Mouse (Mus musculus) gastrocnemius, postnatal 25 days (tissue): ENCODE results near the gene Castor1. TPM values are rescaled to one million over a fixed set of nuclear protein-coding genes. Genes with fewer than 3 reads are reported as not detected.
"Not testable (repeated sequence)": the region's sequence is repeated elsewhere in the genome, so short reads cannot be mapped to it uniquely, and the experiment has no call there.

Source experiments
- DNase-seq: peaks from one replicate; pipeline ENCODE4 v3.0.0; 2022
- long read RNA-seq, 2 experiments: library from polyadenylated mRNA; stranded (forward); transcript quantifications; one replicate each; pipeline ENCODE4 v2.0.0; 2021
- total RNA-seq, 2 experiments: library from RNA; stranded (reverse); gene quantifications; 1 replicate in 1 of 2; 2 replicates in 1 of 2; pipeline ENCODE4 v1.2.3; 2021

Gene Castor1
- total RNA-seq = 1 to 10 TPM; 1.8 to 4.4 TPM
- long read RNA-seq, experiment 1 = 0 reads
- long read RNA-seq, experiment 2, partial matches to known transcripts = 0 of 3 reads
- long read RNA-seq, experiment 2, other reads (novel, unspliced or antisense) = 0 of 3 reads

GRCm38 (mm10) chr11:4217914-4218629 lies at the start of gene Castor1:
TSS of gene Castor1 (plus strand) at chr11:4218225.
- DNase-seq = peak; percentile 92

GRCm38 (mm10) chr11:4174586-4174985 lies 43.4 kb upstream of the Castor1 start:
- peak; percentile 88 for DNase-seq

DNA sequence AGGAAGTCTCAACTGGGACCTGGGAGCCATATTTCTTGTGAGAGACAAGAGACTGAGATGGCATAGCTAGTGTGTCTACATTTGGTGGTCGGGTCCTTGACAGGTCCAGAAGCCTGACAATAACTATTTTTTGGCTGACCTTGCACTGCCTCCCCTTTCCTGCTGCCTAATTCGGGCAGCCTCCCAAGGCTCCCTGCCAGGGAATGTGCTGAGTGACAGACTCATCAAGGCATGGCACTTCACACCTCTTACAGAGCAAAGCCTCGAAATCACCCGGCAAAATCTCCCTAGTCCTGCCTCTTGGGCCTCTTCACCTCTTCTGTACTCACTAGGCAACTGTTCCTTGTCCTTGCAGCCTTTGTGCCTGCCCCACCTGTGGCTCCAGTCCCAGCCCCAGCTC lies 40.3 kb upstream of the Castor1 start:
- DNase-seq = no peak

DNA sequence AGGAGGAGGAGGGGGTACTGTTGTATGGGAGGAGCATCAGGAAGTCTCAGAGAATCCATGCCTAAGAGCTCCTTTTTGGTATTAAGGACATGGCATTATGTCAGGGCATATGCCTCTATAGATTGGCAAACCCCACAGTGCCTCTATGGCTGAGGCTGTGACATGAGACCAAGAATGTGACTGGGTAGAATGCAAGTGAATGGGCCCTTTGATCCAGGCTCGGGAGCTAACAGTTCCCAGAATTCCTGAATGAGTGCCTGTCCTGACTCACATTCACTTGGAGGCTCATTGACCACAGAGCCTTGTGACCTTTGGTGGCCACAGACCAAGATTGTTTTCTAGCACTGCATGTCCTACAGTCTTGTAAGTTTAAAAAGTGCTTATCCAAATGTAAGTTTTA lies 36.0 kb upstream of the Castor1 start:
- no peak for DNase-seq

- no peak for DNase-seq
These were observed 34.5 kb upstream of the Castor1 start for GRCm38 (mm10) chr11:4183511-4183910.

DNA sequence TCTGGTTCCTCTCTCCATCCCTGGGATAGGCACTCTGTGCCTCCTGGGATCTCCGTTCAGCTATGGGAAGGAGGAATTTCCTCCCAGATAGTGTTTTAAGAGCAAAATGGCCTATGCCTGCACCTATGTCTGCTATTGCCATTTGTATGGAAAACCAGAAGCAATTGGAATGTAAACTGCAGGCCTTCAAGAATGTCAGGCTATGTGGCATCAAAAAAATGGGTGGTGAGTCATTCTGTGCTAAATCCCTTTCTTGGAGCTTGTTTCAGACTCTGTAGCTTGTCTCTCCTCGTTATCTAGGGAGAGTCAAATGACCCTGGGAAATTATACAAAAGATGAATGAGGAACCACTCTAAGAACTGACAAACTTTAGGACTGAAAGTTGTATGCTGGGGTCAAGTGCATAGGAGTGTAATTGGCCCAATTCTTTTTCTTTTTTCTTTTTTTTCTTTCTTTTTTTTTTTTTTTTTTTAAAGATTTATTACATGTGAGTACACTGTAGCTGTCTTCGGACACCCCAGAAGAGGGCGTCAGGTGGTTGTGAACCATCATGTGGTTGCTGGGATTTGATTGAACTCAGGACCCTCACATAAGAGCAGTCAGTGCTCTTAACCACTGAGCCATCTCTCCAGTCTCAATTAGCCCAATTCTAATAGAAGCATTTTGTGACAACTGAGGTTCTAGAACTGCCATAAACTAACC lies 33.6 kb upstream of the Castor1 start:
- DNase-seq = no peak

DNA sequence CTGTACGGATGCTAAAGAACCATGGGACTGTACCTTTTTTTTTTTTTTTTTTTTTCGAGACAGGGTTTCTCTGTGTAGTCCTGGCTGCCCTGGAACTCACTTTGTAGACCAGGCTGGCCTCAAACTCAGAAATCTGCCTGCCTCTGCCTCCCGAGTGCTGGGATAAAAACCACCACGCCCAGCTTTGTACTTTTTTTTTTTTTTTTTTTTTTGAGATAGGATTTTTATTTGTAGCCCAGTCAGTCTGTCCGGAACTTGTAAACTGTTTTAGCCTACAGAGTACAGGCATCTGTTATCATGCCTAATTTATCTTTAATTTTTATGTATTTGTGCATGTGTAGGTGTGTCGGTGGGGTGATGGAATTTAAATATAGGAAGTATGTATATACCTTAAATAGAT lies 32.5 kb upstream of the Castor1 start:
- not testable (repeated sequence) for DNase-seq

GRCm38 (mm10) chr11:4186486-4187317 lies 31.3 kb upstream of the Castor1 start, which contains the start of gene Tbc1d10a:
TSS of gene Tbc1d10a (plus strand) at chr11:4186789.
- DNase-seq = peak; percentile 99

DNA sequence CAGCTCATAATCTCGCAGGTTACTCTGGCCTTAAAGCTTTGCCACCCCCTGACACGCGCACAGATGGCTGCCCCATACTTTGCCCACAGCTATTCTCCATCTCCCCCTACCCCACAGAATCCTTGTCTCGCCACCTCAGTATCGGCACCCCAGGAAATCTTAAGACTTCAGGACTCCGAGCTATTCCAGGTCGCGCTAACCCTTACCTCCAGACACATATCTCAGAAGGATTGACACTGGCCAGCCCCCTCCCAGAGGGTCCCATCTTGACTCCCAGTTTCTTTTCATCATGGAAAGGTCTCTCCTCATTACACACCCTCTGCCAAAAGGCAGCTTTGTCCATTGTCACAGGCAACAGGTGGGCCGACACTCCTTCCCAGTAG lies 30.7 kb upstream of the Castor1 start:
- no peak for DNase-seq

- no peak for DNase-seq
These were observed 28.8 kb upstream of the Castor1 start for GRCm38 (mm10) chr11:4189182-4189581.

GRCm38 (mm10) chr11:4190677-4191076 lies 27.3 kb upstream of the Castor1 start:
- DNase-seq = peak; percentile 53

DNA sequence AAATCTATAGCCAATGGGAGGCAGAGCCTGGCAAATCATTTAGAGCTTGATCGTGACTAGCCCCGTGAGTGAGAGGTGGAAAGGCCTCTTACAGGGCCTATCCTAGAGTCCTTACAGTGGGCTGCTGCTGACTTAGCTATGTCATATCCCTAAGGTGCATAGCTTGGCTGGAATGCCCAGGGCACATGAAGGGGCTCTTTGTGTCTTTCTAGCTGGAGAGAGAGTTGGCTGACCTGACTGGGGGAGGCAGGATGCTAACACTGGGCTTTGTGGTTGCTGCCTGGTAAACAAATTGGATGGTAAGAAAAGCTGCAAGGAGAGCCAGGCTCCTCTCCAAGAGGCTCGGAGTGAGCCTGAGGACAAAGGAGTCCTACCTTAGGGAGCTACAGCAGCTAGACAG lies 25.3 kb upstream of the Castor1 start:
- DNase-seq = no peak

DNA sequence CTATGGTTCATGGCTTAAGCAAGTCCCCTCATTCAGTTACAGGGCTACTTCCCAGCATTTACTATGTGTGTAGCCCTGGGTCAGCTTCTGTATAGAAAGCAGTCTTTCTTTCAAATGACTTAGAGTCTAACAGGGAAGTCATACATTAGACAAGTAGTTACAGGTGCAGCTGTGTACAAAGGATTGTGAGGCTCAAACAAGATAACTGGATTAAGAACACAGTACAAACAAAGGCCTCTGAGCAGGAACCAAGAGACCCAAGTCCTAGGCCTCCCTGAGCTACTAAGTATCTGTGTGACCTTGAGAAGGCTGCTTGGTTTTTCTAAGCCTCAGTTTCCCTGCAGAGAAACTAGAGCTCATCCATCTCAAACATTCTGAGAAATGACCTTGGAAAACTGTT lies 24.6 kb upstream of the Castor1 start:
- no peak for DNase-seq

DNA sequence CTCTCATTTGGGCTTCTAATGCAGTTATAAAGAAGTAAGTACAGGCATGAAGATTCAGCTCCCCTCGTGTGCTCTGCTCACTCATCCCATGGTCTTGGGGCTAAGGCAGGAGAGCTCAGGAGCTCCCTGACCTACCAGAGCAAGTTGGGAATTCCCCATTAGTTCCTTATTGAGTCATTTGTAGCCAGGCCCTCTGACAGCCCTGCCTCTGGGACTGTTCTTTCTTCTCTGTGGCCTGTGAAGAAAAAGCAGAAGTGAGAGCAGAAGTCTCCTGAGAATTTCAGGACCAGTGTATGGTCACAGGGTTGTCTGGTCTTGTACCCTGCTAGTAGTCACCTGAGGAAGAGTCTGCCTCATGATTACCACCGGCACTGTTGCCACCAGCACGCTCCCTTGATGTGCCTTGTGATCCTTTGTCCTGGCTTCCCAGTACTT lies 22.4 kb upstream of the Castor1 start:
- DNase-seq = no peak

GRCm38 (mm10) chr11:4196636-4197035 lies 21.4 kb upstream of the Castor1 start:
- DNase-seq = no peak

DNA sequence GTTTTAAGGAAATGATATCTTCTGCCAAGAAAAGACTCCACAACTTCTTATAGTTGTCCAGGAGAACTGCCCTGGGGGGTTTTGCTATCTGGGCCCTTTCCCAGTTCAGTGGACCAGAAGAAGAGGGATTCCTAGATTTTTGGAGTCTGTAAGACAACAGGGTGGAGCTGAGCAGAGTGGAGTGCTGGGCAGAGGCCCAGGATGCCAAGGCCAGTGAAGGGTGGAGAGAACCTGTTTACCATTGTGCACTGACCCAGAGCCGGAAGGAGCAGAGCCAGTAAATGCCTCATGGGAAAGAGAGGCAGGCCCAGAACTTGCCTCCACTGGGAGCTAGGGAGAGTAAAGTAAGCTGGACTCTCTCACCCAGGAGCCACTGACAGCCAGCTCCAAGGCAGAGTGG lies 20.3 kb upstream of the Castor1 start:
- DNase-seq = no peak

DNA sequence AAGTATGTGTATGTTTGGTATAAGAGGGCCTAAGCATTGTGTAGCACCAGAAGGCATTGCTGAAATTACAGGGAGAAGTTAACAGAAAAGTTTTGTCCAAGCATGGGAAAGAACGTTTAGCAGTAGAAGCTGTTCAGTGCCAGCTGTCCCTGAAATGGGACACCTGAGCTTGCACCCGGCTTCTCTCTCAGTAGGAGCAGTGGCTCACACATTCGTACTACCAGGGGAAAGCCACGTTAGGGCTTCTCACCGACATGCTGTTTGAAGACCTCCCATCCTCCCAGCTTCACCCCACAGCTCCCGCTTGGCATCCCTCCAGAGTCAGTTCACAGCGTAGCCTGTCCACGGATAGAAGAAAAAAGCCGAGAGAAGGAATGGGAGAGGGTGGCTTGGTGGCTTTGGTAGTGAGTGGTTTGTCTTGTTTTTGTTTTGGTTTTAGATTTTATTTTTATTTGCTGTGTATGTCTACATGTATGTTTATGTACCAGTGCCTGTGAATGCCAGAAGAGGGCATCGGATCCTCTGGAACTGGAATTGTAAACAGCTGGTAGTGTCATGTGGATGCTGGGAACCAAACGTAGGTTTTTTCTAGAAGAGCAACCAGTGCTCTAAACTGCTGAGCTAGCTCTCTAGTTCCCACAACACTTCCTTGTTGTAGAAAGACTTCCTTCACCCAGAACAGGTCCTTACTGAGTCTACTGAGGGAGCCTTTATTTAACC lies 15.9 kb upstream of the Castor1 start:
- DNase-seq = no peak

- DNase-seq = no peak
These were observed 14.9 kb upstream of the Castor1 start for GRCm38 (mm10) chr11:4202995-4203704.

DNA sequence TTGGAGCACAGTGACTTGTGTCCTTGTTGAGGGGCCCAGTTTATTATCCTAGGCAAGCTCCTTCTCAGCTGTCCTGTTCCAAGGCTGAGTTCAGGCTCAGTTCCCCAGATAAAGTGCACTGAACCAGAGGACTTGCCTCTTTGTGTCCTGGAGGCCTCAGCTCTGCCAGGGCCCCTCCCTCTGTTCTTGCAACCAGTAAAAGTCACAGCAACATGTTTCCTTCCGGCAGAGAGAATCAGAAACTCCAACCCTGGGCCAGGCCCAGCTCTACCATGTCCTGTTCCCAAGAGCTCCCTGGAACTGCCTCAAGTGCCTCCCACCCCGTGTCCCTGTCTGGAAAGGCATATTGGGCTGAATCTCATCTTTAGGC lies 14.3 kb upstream of the Castor1 start:
- DNase-seq = peak; percentile 84

GRCm38 (mm10) chr11:4205097-4205655 lies 12.8 kb upstream of the Castor1 start:
- no peak for DNase-seq

GRCm38 (mm10) chr11:4205951-4206350 lies 12.1 kb upstream of the Castor1 start:
- DNase-seq = no peak
